Mouse (Mus musculus) midbrain, embryonic 14.5 days (tissue): Measurements from ENCODE around the gene Stard10. TPM values are rescaled to one million over a fixed set of nuclear protein-coding genes. Genes with fewer than 3 reads are reported as not detected.

Experiments used
- ATAC-seq: fragments of 200-750 bp; cut with Nextera tagmentation; 2 replicates; pipeline ENCODE4 v1.8.0; 2017; ENCODE audit warnings: moderate number of reproducible peaks, moderate library complexity; ENCODE audit not compliant: low FRiP score, low TSS enrichment
- DNase-seq: peaks from one replicate; pipeline ENCODE4 v3.0.0-alpha.2; 2015
- H3K27ac ChIP-seq: fragments of 300-500 bp; sonication (generic); replicated peaks from 2 replicates; pipeline ENCODE4 v1.5.1; 2014; ENCODE audit warnings: mild to moderate bottlenecking, low read depth, low read length, moderate library complexity
- H3K27me3 ChIP-seq: fragments of 300-500 bp; sonication (generic); 2 replicates; pipeline ENCODE4 v1.6.1; 2014; ENCODE audit warnings: low read length, control low read depth, mixed read lengths; ENCODE audit not compliant: control insufficient read depth, insufficient read depth
- H3K36me3 ChIP-seq: fragments of 300-500 bp; sonication (generic); 2 replicates; pipeline ENCODE4 v1.6.1; 2014; ENCODE audit warnings: low read length, control low read depth; ENCODE audit not compliant: control insufficient read depth, insufficient read depth
- H3K4me1 ChIP-seq: fragments of 300-500 bp; sonication (generic); 2 replicates; pipeline ENCODE4 v1.6.1; 2014; ENCODE audit warnings: mild to moderate bottlenecking, antibody characterized with exemption, low read length, control low read depth; ENCODE audit not compliant: control insufficient read depth, insufficient read depth
- H3K4me2 ChIP-seq: fragments of 300-500 bp; sonication (generic); 2 replicates; pipeline ENCODE4 v1.6.1; 2014; ENCODE audit warnings: mild to moderate bottlenecking, low read length, moderate library complexity
- H3K4me3 ChIP-seq: fragments of 300-500 bp; sonication (generic); replicated peaks from 2 replicates; pipeline ENCODE4 v1.5.1; 2014; ENCODE audit warnings: low read depth, low read length
- H3K9ac ChIP-seq: fragments of 300-500 bp; sonication (generic); replicated peaks from 2 replicates; pipeline ENCODE4 v1.6.1; 2014; ENCODE audit warnings: mild to moderate bottlenecking, low read length, moderate library complexity
- H3K9me3 ChIP-seq: fragments of 300-500 bp; sonication (generic); 2 replicates; pipeline ENCODE4 v1.6.1; 2016; ENCODE audit warnings: low read length, control low read depth, mixed read lengths; ENCODE audit not compliant: control insufficient read depth
- WGBS: fragments of 180-500 bp; shearing (Covaris S2); extraction: QIAGEN DNeasy Blood & Tissue Kit; methylation state at CpG from one replicate; pipeline ENCODE4 v1.1.7; 2014; 5-methylcytosine and 5-hydroxymethylcytosine counted together
- polyA plus RNA-seq: library from polyadenylated mRNA; unstranded; fragments of >200 nt; fragmentation: Nextera tagmentation; extraction: Ambion mirVana; gene quantifications from 2 replicates; pipeline ENCODE4 v1.2.1, GENCODE M21; 2014

Stard10 gene
- polyA plus RNA-seq, 1 experiment from 2014 or later, result 8.8 TPM

DNA sequence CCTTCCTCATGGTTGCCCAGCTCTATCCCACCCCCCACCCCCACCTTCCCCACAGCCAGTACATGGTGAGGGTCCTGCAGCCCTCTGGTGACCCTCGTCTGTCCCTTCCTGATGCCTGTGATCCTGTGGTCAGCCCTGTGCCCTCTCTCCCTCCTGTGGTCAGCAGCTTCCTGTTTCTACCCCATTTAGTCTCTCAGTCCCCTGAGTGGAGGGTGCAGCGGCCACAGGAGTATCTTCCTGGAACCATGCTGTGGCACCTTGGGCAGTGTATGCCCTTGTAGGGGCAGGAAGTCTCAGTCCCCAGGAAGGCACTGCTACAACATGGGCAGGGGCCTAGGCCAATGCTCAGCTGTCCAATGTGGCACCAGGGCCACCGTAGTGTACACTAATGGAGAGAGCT, 40.0 kb downstream of the Stard10 start:
- Histone ChIP-seq H3K4me1 (no peaks in the 10 kb centered on the region), H3K4me2 (no peak overlapping the region), H3K4me3 (no peak overlapping the region), H3K9ac (no peak overlapping the region), H3K27ac (no peak overlapping the region), H3K36me3 (no peaks in the 10 kb centered on the region), H3K27me3 (no peaks in the 10 kb centered on the region), H3K9me3 (no peaks in the 10 kb centered on the region)
- no peak for ATAC-seq
- 64% methylated on average over 3 of the region's 3 CpGs for WGBS
- DNase-seq, result no peak

GRCm38 (mm10) chr7:101360406-101360805, 43.5 kb downstream of the Stard10 start:
- no peaks in the 10 kb centered on the region for H3K4me1 ChIP-seq
- 83% methylated on average over 3 of the region's 3 CpGs for WGBS
- DNase-seq (no peak), ATAC-seq (no peak)
- no peak overlapping the region for H3K4me2 ChIP-seq
- H3K4me3 ChIP-seq, result no peak overlapping the region
- H3K27ac ChIP-seq, result no peak overlapping the region
- H3K36me3 ChIP-seq, result no peaks in the 10 kb centered on the region
- H3K9me3 ChIP-seq, result no peaks in the 10 kb centered on the region
- H3K9ac ChIP-seq, result no peak overlapping the region
- H3K27me3 ChIP-seq, result no peaks in the 10 kb centered on the region

GRCm38 (mm10) chr7:101361021-101361420, 44.1 kb downstream of the Stard10 start:
- 80% methylated on average over 4 of the region's 4 CpGs for WGBS
- Histone ChIP-seq H3K9ac (no peak overlapping the region), H3K27me3 (no peaks in the 10 kb centered on the region), H3K4me2 (no peak overlapping the region), H3K4me3 (no peak overlapping the region), H3K9me3 (no peaks in the 10 kb centered on the region), H3K36me3 (no peaks in the 10 kb centered on the region), H3K4me1 (no peaks in the 10 kb centered on the region), H3K27ac (no peak overlapping the region)
- no peak for ATAC-seq
- no peak for DNase-seq

GRCm38 (mm10) chr7:101361767-101362166, 44.9 kb downstream of the Stard10 start:
- Histone ChIP-seq H3K4me3 (no peak overlapping the region), H3K27me3 (no peaks in the 10 kb centered on the region), H3K36me3 (no peaks in the 10 kb centered on the region), H3K4me2 (no peak overlapping the region), H3K4me1 (no peaks in the 10 kb centered on the region), H3K9me3 (no peaks in the 10 kb centered on the region), H3K27ac (no peak overlapping the region), H3K9ac (no peak overlapping the region)
- WGBS, result 65% methylated on average over 4 of the region's 4 CpGs
- DNase-seq, result no peak
- ATAC-seq, result no peak

DNA sequence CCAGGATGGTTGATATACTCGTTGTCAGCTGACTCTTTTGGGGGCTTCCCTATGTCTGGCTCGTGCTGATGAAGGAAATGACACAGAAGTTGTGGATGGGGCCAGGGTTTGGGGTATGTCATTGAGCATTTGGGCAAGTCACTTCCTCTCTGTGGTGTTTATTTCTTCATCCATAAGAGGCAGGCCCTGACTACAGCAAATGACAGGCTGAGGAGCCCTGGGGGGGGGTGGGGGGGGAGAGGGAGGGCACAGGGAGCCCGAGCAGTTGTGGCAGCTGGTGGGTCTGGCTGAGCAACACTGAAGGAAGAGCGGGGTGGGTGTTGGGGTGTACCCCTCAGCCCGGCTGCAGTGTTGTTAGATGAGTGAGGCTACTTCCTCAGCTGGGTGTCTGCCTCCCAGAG, 45.9 kb downstream of the Stard10 start:
- Histone ChIP-seq H3K4me1 (no peaks in the 10 kb centered on the region), H3K4me3 (no peak overlapping the region), H3K4me2 (no peak overlapping the region), H3K9ac (no peak overlapping the region), H3K9me3 (no peaks in the 10 kb centered on the region), H3K36me3 (no peaks in the 10 kb centered on the region), H3K27me3 (no peaks in the 10 kb centered on the region), H3K27ac (no peak overlapping the region)
- DNase-seq (no peak), ATAC-seq (no peak)
- WGBS, result 79% methylated on average over 5 of the region's 5 CpGs

- H3K4me3 ChIP-seq, result no peak overlapping the region
- no peak overlapping the region for H3K9ac ChIP-seq
- no peaks in the 10 kb centered on the region for H3K4me1 ChIP-seq
- no peaks in the 10 kb centered on the region for H3K9me3 ChIP-seq
- DNase-seq, result no peak
- H3K4me2 ChIP-seq, result no peak overlapping the region
- 77% methylated on average over 5 of the region's 5 CpGs for WGBS
- H3K36me3 ChIP-seq, result no peaks in the 10 kb centered on the region
- H3K27ac ChIP-seq, result no peak overlapping the region
- H3K27me3 ChIP-seq, result no peaks in the 10 kb centered on the region
- ATAC-seq, result no peak
Measured at GRCm38 (mm10) chr7:101363914-101364313, 47.0 kb downstream of the Stard10 start.

DNA sequence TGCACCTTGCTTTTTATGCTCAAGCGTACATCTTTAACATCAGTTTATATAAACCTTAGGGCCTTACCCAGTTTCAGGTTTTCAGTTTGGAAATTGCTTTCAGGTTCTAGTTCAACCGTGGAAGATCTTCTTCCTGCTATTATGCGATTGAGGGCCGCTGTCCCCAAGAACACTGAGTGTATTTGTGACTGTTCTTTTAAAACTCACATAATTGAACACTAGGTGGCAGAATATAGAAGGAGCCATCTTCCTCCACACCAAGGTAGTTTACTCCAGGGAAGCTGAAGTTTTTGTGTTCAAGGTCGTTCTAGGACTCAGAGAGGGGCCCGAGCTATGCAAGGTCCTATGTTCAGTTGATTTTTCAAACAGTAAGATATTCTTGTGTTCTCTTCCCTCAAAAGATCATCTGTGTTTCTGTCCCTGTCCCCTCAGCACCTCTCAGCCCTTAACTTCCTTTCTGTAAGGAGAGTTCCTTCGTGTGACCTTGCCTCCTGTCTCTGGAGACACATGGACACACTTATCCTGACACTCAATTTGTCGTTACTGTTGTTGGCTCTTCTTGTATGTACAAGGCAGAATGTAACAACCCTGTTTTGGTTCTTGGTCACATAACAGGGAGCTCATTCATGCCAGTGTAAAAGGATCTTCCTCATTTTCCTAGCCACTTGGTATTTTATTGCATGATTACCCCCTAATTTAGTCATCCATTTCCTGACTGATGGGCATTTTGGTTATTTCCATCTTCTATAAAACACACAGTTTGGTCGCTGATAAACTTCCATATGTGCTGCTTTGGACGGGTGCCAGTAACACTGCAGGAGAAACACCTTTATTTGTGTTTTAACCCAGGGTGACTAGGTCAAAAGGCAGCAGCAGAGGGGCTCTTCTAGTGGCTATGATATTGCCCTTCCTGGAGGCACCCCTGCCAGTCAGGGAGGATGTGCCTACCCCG, 51.3 kb downstream of the Stard10 start:
- Histone ChIP-seq H3K4me2 (no peak overlapping the region), H3K36me3 (no peaks in the 10 kb centered on the region), H3K4me3 (no peak overlapping the region), H3K27ac (no peak overlapping the region), H3K9me3 (no peaks in the 10 kb centered on the region), H3K9ac (no peak overlapping the region), H3K27me3 (no peaks in the 10 kb centered on the region), H3K4me1 (no peaks in the 10 kb centered on the region)
- 75% methylated on average over 11 of the region's 11 CpGs for WGBS
- ATAC-seq, result no peak
- peak; percentile 36 for DNase-seq

DNA sequence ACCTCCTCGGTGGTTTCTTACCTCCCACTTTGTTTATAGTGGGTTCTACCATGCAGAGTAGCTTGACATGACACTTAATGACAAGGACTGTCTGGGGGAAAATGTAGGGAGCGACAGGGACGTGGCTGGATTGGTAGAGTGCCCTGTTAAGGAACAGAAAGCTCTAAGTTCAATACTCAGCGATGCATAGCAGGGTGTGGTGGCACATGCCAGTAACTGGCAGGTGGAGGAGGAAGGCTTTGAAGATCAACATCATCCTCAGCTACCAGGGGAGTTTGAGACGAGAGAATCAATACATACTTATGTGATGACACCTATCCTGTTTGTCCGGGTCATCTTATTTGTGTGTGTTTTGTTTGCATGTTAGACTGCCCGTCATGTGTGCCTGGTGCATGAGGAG, 52.8 kb downstream of the Stard10 start:
- Histone ChIP-seq H3K27me3 (no peaks in the 10 kb centered on the region), H3K36me3 (no peaks in the 10 kb centered on the region), H3K4me1 (no peaks in the 10 kb centered on the region), H3K4me2 (no peak overlapping the region), H3K4me3 (no peak overlapping the region), H3K9me3 (no peaks in the 10 kb centered on the region), H3K9ac (no peak overlapping the region), H3K27ac (no peak overlapping the region)
- 72% methylated on average over 7 of the region's 7 CpGs for WGBS
- no peak for ATAC-seq
- no peak for DNase-seq

DNA sequence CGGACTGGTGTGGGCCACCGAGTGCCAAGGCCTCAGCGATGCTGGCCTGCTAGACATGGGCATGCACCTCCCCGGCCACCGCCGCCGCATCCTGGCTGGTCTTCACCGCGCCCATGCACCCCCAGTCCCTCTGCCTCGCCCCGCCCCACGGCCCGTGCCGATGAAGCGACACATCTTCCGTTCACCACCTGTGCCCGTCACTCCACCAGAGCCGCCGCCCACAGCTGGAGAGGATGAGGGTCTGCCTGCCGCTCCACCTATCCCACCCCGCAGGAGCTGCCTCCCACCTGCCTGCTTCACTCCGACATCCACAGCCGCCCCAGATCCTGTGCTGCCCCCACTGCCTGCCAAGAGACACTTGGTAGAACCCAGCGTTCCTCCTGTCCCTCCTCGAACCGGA, 56.2 kb downstream of the Stard10 start:
- WGBS, result 91% methylated on average over 26 of the region's 26 CpGs
- no peak for DNase-seq
- ATAC-seq, result peak; percentile 34; the same call in 1 of the 2 replicates
- H3K4me2 ChIP-seq, result no peak overlapping the region
- H3K27me3 ChIP-seq, result no peaks in the 10 kb centered on the region
- H3K4me3 ChIP-seq, result no peak overlapping the region
- H3K9ac ChIP-seq, result no peak overlapping the region
- no peaks in the 10 kb centered on the region for H3K36me3 ChIP-seq
- H3K27ac ChIP-seq, result no peak overlapping the region
- H3K9me3 ChIP-seq, result no peaks in the 10 kb centered on the region
- no peaks in the 10 kb centered on the region for H3K4me1 ChIP-seq
